Comparison of ENCODE assay signal across 9 mouse cellular contexts in genomic region chr2:45107555-45107954, GRCm38 (mm10). TPM values are rescaled to one million over a fixed set of nuclear protein-coding genes. Genes with fewer than 3 reads are reported as not detected.
DNase-seq lines count a peak whose midpoint lies in the region; ATAC-seq lines count a peak whose summit lies in the region.
"Had no signal": no experiment of that assay in that cellular context is flagged by ENCODE, and none has a peak within 500 bp of the region (broad histone marks: within the 10 kb centered on the region; RNA-seq: fewer than 3 reads in every experiment).

No protein-coding gene starts in this region.

- 22% methylated on average over 2 of the region's 2 CpGs for WGBS in limb, embryonic 12.5 days
- WGBS in limb, embryonic 10.5 days, result 22% methylated on average over 2 of the region's 2 CpGs
- 19% methylated on average over 2 of the region's 2 CpGs for WGBS in forebrain, embryonic 11.5 days
- WGBS in intestine, embryonic 15.5 days, result 26% methylated on average over 2 of the region's 2 CpGs
- WGBS in neural tube, embryonic 13.5 days, result 15% methylated on average over 2 of the region's 2 CpGs

- peak overlapping the region; percentile 96 for H3K4me2 ChIP-seq in limb, embryonic 12.5 days
- peak overlapping the region; percentile 55 for H3K4me2 ChIP-seq in forebrain, embryonic 11.5 days (ENCODE audit: low read depth, low read length, severe bottlenecking)
- H3K4me2 ChIP-seq in intestine, embryonic 15.5 days (replicated peaks), result peak overlapping the region; percentile 85
- peak overlapping the region; percentile 78 for H3K4me2 ChIP-seq in neural tube, embryonic 13.5 days

- H3K36me3 ChIP-seq in limb, embryonic 12.5 days, result no peaks in the 10 kb centered on the region
- no peaks in the 10 kb centered on the region for H3K36me3 ChIP-seq in limb, embryonic 10.5 days
- no peaks in the 10 kb centered on the region for H3K36me3 ChIP-seq in forebrain, embryonic 11.5 days (ENCODE audit: control insufficient read depth, insufficient read depth, low read length)
- H3K36me3 ChIP-seq in intestine, embryonic 15.5 days, result no peaks in the 10 kb centered on the region
- no peaks in the 10 kb centered on the region for H3K36me3 ChIP-seq in neural tube, embryonic 13.5 days

- no peak overlapping the region for H3K4me3 ChIP-seq in limb, embryonic 12.5 days (replicated peaks)
- no peak overlapping the region for H3K4me3 ChIP-seq in limb, embryonic 10.5 days
- peak overlapping the region; percentile 95 for H3K4me3 ChIP-seq in forebrain, embryonic 11.5 days (ENCODE audit: low read depth, low read length)
- H3K4me3 ChIP-seq in intestine, embryonic 15.5 days (replicated peaks), result peak overlapping the region; percentile 66
- peak overlapping the region; percentile 88 for H3K4me3 ChIP-seq in neural tube, embryonic 13.5 days

- H3K4me1 ChIP-seq in limb, embryonic 12.5 days (replicated peaks), result peaks cover 9% of the 10 kb centered on the region; the same call in 1 of the 2 replicates
- H3K4me1 ChIP-seq in limb, embryonic 10.5 days, result peaks cover 55% of the 10 kb centered on the region
- H3K4me1 ChIP-seq in forebrain, embryonic 11.5 days (replicated peaks; ENCODE audit: control insufficient read depth, insufficient read depth, low read length), result peaks cover 33% of the 10 kb centered on the region
- H3K4me1 ChIP-seq in intestine, embryonic 15.5 days (replicated peaks), result 0 out of 2 replicates have a peak, but pooled peaks cover 3% of the 10 kb centered on the region
- H3K4me1 ChIP-seq in neural tube, embryonic 13.5 days (replicated peaks), result peaks cover 64% of the 10 kb centered on the region

- peaks cover 81% of the 10 kb centered on the region for H3K27me3 ChIP-seq in limb, embryonic 12.5 days
- H3K27me3 ChIP-seq in limb, embryonic 10.5 days (ENCODE audit: low read depth, poor library complexity, severe bottlenecking), result peaks cover 75% of the 10 kb centered on the region
- no peaks in the 10 kb centered on the region for H3K27me3 ChIP-seq in forebrain, embryonic 11.5 days (ENCODE audit: control insufficient read depth, insufficient read depth, low read length)
- peaks cover 10% of the 10 kb centered on the region; the same call in 1 of the 2 replicates for H3K27me3 ChIP-seq in intestine, embryonic 15.5 days (replicated peaks)
- H3K27me3 ChIP-seq in neural tube, embryonic 13.5 days, result no peaks in the 10 kb centered on the region

- no peak for ATAC-seq in limb, embryonic 12.5 days (ENCODE audit: insufficient number of reproducible peaks, insufficient read depth, low FRiP score, low TSS enrichment, low read depth)
- ATAC-seq in forebrain, embryonic 11.5 days (replicated peaks; ENCODE audit: low FRiP score), result no peak
- ATAC-seq in intestine, embryonic 15.5 days, result no peak
- ATAC-seq in neural tube, embryonic 13.5 days (ENCODE audit: low read depth), result no peak

- no peak for DNase-seq in limb, embryonic 10.5 days (ENCODE audit: low spot score)
- no peak for DNase-seq in forebrain, embryonic 11.5 days (ENCODE audit: low spot score)
- DNase-seq in cerebellum, postnatal 14 days, result no peak
- no peak for DNase-seq in right cerebral cortex, postnatal 4 days
- no peak for DNase-seq in retina, postnatal 1 day
- DNase-seq: kidney, postnatal 4 days had no signal

- no peak overlapping the region for H3K27ac ChIP-seq in limb, embryonic 12.5 days
- no peak overlapping the region for H3K27ac ChIP-seq in limb, embryonic 10.5 days
- H3K27ac ChIP-seq in forebrain, embryonic 11.5 days (ENCODE audit: low read depth, low read length), result peak overlapping the region; percentile 97; the same call in 1 of the 2 replicates
- H3K27ac ChIP-seq in intestine, embryonic 15.5 days, result peak overlapping the region; percentile 44
- H3K27ac ChIP-seq in neural tube, embryonic 13.5 days (replicated peaks), result peak overlapping the region; percentile 99

- no peaks in the 10 kb centered on the region for H3K9me3 ChIP-seq in limb, embryonic 12.5 days
- H3K9me3 ChIP-seq in limb, embryonic 10.5 days (replicated peaks), result no peaks in the 10 kb centered on the region
- no peaks in the 10 kb centered on the region for H3K9me3 ChIP-seq in forebrain, embryonic 11.5 days (ENCODE audit: control insufficient read depth, low read length)
- H3K9me3 ChIP-seq in intestine, embryonic 15.5 days, result no peaks in the 10 kb centered on the region
- H3K9me3 ChIP-seq in neural tube, embryonic 13.5 days, result no peaks in the 10 kb centered on the region

- no peak overlapping the region for H3K9ac ChIP-seq in limb, embryonic 12.5 days (replicated peaks)
- H3K9ac ChIP-seq in forebrain, embryonic 11.5 days (ENCODE audit: low read length), result peak overlapping the region; percentile 99
- H3K9ac ChIP-seq in intestine, embryonic 15.5 days, result peak overlapping the region; percentile 36
- peak overlapping the region; percentile 99 for H3K9ac ChIP-seq in neural tube, embryonic 13.5 days

RNA-seq across cellular contexts. Expression of gene Zeb2, which starts 9.6 kb away (rescaled TPM):
- polyA plus RNA-seq in limb, embryonic 12.5 days (2016; fragmentation: Nextera tagmentation; extraction: Ambion mirVana), result 12.3 and 14.8 TPM in 2 replicates
- polyA plus RNA-seq in limb, embryonic 10.5 days (2016; fragmentation: Nextera tagmentation; extraction: Ambion mirVana), result 5.3 and 5.4 TPM in 2 replicates
- 45.6 and 50.0 TPM in 2 replicates for polyA plus RNA-seq in forebrain, embryonic 11.5 days (2014; fragmentation: Nextera tagmentation; extraction: Ambion mirVana)
- 34.5 and 37.4 TPM in 2 replicates for polyA plus RNA-seq in intestine, embryonic 15.5 days (2015; fragmentation: Nextera tagmentation; extraction: Ambion mirVana)
- 48.9 and 55.7 TPM in 2 replicates for polyA plus RNA-seq in neural tube, embryonic 13.5 days (2015; fragmentation: Nextera tagmentation; extraction: Ambion mirVana)

Comparison
In these comparisons a context has a peak if more than half of its experiments do, and no peak if none do; other contexts are left out.
1. H3K27ac ChIP-seq: peak in forebrain, embryonic 11.5 days (single experiment), intestine, embryonic 15.5 days (single experiment) and neural tube, embryonic 13.5 days (single experiment); none in limb, embryonic 12.5 days (single experiment) and limb, embryonic 10.5 days (single experiment).
2. H3K4me3 ChIP-seq: peak in forebrain, embryonic 11.5 days (single experiment), intestine, embryonic 15.5 days (single experiment) and neural tube, embryonic 13.5 days (single experiment); none in limb, embryonic 12.5 days (single experiment) and limb, embryonic 10.5 days (single experiment).
3. Peak in every context shown above with its lines, with median percentiles within 50 percentile points of each other: H3K4me2 ChIP-seq.